Mouse (Mus musculus) midbrain, postnatal 0 days (tissue): Measurements from ENCODE around the gene Cyth3. TPM values are rescaled to one million over a fixed set of nuclear protein-coding genes. Genes with fewer than 3 reads are reported as not detected.
A peak's percentile ranks its signal among the peaks of the same experiment; 100 is the strongest.

Experiments
- ATAC-seq: fragments of 200-750 bp; cut with Nextera tagmentation; 2 replicates; pipeline ENCODE4 v1.8.0; 2017; ENCODE audit warnings: moderate number of reproducible peaks, mild to moderate bottlenecking, moderate TSS enrichment, moderate library complexity; ENCODE audit not compliant: low FRiP score
- DNase-seq: peaks from one replicate; pipeline ENCODE4 v3.0.0-alpha.2; 2015; ENCODE audit warnings: low spot score
- H3K27ac ChIP-seq: fragments of 300-500 bp; sonication (generic); 2 replicates; pipeline ENCODE4 v1.5.1; 2014; ENCODE audit warnings: low read depth, mild to moderate bottlenecking, low read length, mixed read lengths
- H3K27me3 ChIP-seq: fragments of 300-500 bp; sonication (generic); 2 replicates; pipeline ENCODE4 v1.6.1; 2014; ENCODE audit warnings: low read length, control low read depth, mixed read lengths; ENCODE audit not compliant: insufficient read depth
- H3K36me3 ChIP-seq: fragments of 300-500 bp; sonication (generic); 2 replicates; pipeline ENCODE4 v1.6.1; 2014; ENCODE audit warnings: low read length, control low read depth, mixed read lengths; ENCODE audit not compliant: insufficient read depth
- H3K4me1 ChIP-seq: fragments of 300-500 bp; sonication (generic); 2 replicates; pipeline ENCODE4 v1.6.1; 2014; ENCODE audit warnings: mild to moderate bottlenecking, control low read depth, antibody characterized with exemption, low read length, mixed read lengths; ENCODE audit not compliant: insufficient read depth
- H3K4me2 ChIP-seq: fragments of 300-500 bp; sonication (generic); 2 replicates; pipeline ENCODE4 v1.6.1; 2014; ENCODE audit warnings: low read depth, mild to moderate bottlenecking, low read length, mixed read lengths; ENCODE audit not compliant: poor library complexity, severe bottlenecking
- H3K4me3 ChIP-seq: fragments of 300-500 bp; sonication (generic); 2 replicates; pipeline ENCODE4 v1.5.1; 2014; ENCODE audit warnings: low read depth, mild to moderate bottlenecking, low read length, moderate library complexity
- H3K9ac ChIP-seq: fragments of 300-500 bp; sonication (generic); replicated peaks from 2 replicates; pipeline ENCODE4 v1.6.1; 2014; ENCODE audit warnings: mild to moderate bottlenecking, low read length, moderate library complexity, mixed read lengths; ENCODE audit not compliant: poor library complexity, severe bottlenecking
- H3K9me3 ChIP-seq: fragments of 300-500 bp; sonication (generic); 2 replicates; pipeline ENCODE4 v1.6.1; 2016; ENCODE audit warnings: low read length, control low read depth
- CTCF ChIP-seq: IDR thresholded peaks from 2 replicates; pipeline ENCODE4 v1.5.1; 2016; ENCODE audit warnings: antibody characterized with exemption, mild to moderate bottlenecking
- WGBS: fragments of 180-500 bp; shearing (Covaris S2); extraction: QIAGEN DNeasy Blood & Tissue Kit; methylation state at CpG from one replicate; pipeline ENCODE4 v1.1.7; 2014; 5-methylcytosine and 5-hydroxymethylcytosine counted together
- polyA plus RNA-seq: library from polyadenylated mRNA; unstranded; fragments of >200 nt; fragmentation: Nextera tagmentation; extraction: Ambion mirVana; gene quantifications from 2 replicates; pipeline ENCODE4 v1.2.1, GENCODE M21; 2015
- total RNA-seq: library from RNA; depleted of rRNA; stranded (reverse); fragments of >200 nt; gene quantifications from 2 replicates; pipeline ENCODE4 v1.2.3, GENCODE M21; 2014

Cyth3 gene
- total and polyA plus RNA-seq, 2 experiments from 2014 or later, result 34.1 to 47.8 TPM

- no peaks in the 10 kb centered on the region for H3K36me3 ChIP-seq
- no peaks in the 10 kb centered on the region for H3K9me3 ChIP-seq
These were observed 5.7 kb downstream of the Cyth3 start for GRCm38 (mm10) chr5:143627926-143628325.

DNA sequence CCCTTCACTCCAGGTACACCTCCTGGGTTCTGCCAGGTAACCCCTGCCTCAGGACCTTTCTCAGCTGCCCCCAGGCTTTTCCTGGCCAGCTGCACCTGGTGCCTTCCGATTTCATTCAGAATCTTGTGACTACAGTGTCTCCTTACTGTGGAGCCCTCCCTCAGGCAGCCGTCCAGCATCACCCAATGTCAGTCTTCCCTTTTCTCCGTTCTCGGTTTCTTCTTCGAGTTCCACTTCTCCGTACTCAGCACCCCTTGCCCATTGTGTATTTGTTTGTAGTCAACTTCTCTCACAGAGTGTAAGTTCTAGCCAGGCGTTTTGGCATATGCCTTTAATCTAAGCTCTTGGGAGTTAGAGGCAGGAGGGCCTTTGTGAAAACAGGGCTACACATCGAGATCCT is 7.4 kb downstream of the Cyth3 start:
- no peak for DNase-seq
- Histone ChIP-seq H3K9ac (no peak overlapping the region), H3K27ac (no peak overlapping the region), H3K4me2 (no peak overlapping the region), H3K9me3 (no peaks in the 10 kb centered on the region), H3K4me3 (no peak overlapping the region), H3K36me3 (no peaks in the 10 kb centered on the region), H3K4me1 (peaks cover 3% of the 10 kb centered on the region; the same call in 1 of the 2 replicates), H3K27me3 (no peaks in the 10 kb centered on the region)
- WGBS, result 91% methylated on average over 8 of the region's 8 CpGs
- no peak for TF ChIP-seq CTCF
- ATAC-seq, result no peak

More at GRCm38 (mm10) chr5:143627926-143628325, 5.7 kb downstream of the Cyth3 start:
- TF ChIP-seq CTCF, result no peak
- Histone ChIP-seq H3K4me3 (no peak overlapping the region), H3K4me2 (no peak overlapping the region), H3K4me1 (peaks cover 13% of the 10 kb centered on the region; the same call in 1 of the 2 replicates), H3K27me3 (no peaks in the 10 kb centered on the region), H3K9ac (no peak overlapping the region), H3K27ac (no peak overlapping the region)
- DNase-seq (no peak), ATAC-seq (no peak)
- 95% methylated on average over 1 of the region's 1 CpGs for WGBS

- no peak overlapping the region for H3K27ac ChIP-seq
- no peak for DNase-seq
- no peak for ATAC-seq
- no peaks in the 10 kb centered on the region for H3K9me3 ChIP-seq
- H3K4me1 ChIP-seq, result peaks cover 3% of the 10 kb centered on the region; the same call in 1 of the 2 replicates
- no peak overlapping the region for H3K4me2 ChIP-seq
- WGBS, result 95% methylated on average over 3 of the region's 3 CpGs
- H3K9ac ChIP-seq, result no peak overlapping the region
- H3K4me3 ChIP-seq, result no peak overlapping the region
- H3K36me3 ChIP-seq, result no peaks in the 10 kb centered on the region
- no peaks in the 10 kb centered on the region for H3K27me3 ChIP-seq
- peak; percentile 49 for TF ChIP-seq CTCF
These were observed 8.0 kb downstream of the Cyth3 start for GRCm38 (mm10) chr5:143630214-143630613.

- Histone ChIP-seq H3K4me2 (no peak overlapping the region), H3K36me3 (no peaks in the 10 kb centered on the region), H3K4me3 (no peak overlapping the region), H3K9me3 (no peaks in the 10 kb centered on the region), H3K27me3 (no peaks in the 10 kb centered on the region), H3K27ac (no peak overlapping the region), H3K4me1 (peaks cover 3% of the 10 kb centered on the region; the same call in 1 of the 2 replicates), H3K9ac (no peak overlapping the region)
- no peak for TF ChIP-seq CTCF
- ATAC-seq (no peak), DNase-seq (no peak)
- 94% methylated on average over 8 of the region's 8 CpGs for WGBS
These were observed 8.5 kb downstream of the Cyth3 start for GRCm38 (mm10) chr5:143630738-143631137.

DNA sequence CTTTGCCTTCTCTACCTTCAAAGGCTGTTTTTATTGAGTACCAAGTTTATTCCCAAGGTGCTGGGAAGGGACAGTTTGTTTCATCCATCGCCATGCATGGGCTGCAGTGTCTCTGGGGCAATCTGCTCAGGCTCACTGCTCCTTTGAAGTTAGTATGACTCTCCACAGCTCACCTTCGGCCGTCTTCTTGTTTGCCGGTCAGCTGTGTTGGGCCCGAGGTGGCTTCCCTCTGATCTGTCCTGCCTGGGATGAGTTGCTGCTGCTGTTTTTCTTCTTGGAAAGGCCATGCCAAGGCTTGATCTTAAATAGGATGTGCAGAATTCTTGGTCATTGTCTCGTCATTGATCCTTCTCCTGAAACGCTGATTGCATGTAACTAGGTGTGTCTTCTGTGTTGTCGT is 9.3 kb downstream of the Cyth3 start:
- no peak for TF ChIP-seq CTCF
- Histone ChIP-seq H3K36me3 (no peaks in the 10 kb centered on the region), H3K27me3 (no peaks in the 10 kb centered on the region), H3K4me2 (no peak overlapping the region), H3K9me3 (no peaks in the 10 kb centered on the region), H3K4me1 (no peaks in the 10 kb centered on the region), H3K27ac (no peak overlapping the region), H3K4me3 (no peak overlapping the region), H3K9ac (no peak overlapping the region)
- no peak for DNase-seq
- WGBS, result 78% methylated on average over 8 of the region's 8 CpGs
- no peak for ATAC-seq

GRCm38 (mm10) chr5:143632674-143633557 is 10.7 kb downstream of the Cyth3 start:
- no peak overlapping the region for H3K9ac ChIP-seq
- DNase-seq (no peak), ATAC-seq (no peak)
- no peaks in the 10 kb centered on the region for H3K36me3 ChIP-seq
- H3K9me3 ChIP-seq, result no peaks in the 10 kb centered on the region
- no peak for TF ChIP-seq CTCF
- no peaks in the 10 kb centered on the region for H3K4me1 ChIP-seq
- 63% methylated on average over 9 of the region's 9 CpGs for WGBS
- H3K27ac ChIP-seq, result peak overlapping the region; percentile 32; the same call in 1 of the 2 replicates
- H3K27me3 ChIP-seq, result no peaks in the 10 kb centered on the region
- H3K4me3 ChIP-seq, result no peak overlapping the region
- no peak overlapping the region for H3K4me2 ChIP-seq
